Mouse (Mus musculus) ES-Bruce4 (cell line): ENCODE measurements around the gene Klhdc3.

ENCODE experiments used
- CTCF ChIP-seq: IDR thresholded peaks from one replicate; pipeline ENCODE4 v1.8.1; 2011; ENCODE audit warnings: low read depth, low read length
- EP300 ChIP-seq: IDR thresholded peaks from 2 replicates; pipeline ENCODE4 v1.6.1; 2011; ENCODE audit warnings: low read depth, low read length; ENCODE audit not compliant: insufficient read depth

DNA sequence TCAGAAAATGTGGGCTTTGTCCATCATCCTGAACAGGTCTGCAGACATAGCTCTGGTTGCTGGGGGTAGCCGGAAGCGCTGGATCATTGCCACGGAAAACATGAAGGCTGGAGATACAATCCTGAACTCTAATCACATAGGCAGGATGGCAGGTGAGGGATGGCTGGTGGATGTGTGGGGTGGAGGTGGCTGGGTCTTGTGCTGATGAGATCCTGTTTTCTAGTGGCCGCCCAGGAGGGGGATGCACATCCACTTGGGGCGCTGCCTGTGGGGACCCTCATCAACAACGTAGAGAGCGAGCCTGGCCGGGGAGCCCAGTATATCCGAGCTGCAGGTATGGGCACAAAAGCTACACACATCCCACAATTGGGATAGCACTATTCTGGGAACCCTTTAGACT, 32.3 kb downstream of the Klhdc3 start:
- TF ChIP-seq CTCF: no peak
- no peak for TF ChIP-seq EP300
